Mouse (Mus musculus) splenic B cell, adult 2 months (primary cell): ENCODE results near the gene Cul4b.
A peak's percentile ranks its signal among the peaks of the same experiment; 100 is the strongest.
"Not testable (repeated sequence)": the region's sequence is repeated elsewhere in the genome, so short reads cannot be mapped to it uniquely, and the experiment has no call there.

Experiments used
- DNase-seq: peaks from one replicate; pipeline ENCODE4 v3.0.0-alpha.2; 2011; ENCODE audit warnings: low read depth, low spot score
- H3K27me3 ChIP-seq: 2 replicates; pipeline ENCODE4 v1.6.1; 2012; ENCODE audit warnings: mild to moderate bottlenecking, low read length, moderate library complexity, mixed read lengths; ENCODE audit not compliant: control insufficient read depth, poor library complexity, insufficient read depth, severe bottlenecking
- H3K36me3 ChIP-seq: 2 replicates; pipeline ENCODE4 v1.6.1; 2012; ENCODE audit warnings: mild to moderate bottlenecking, low read length, moderate library complexity, mixed read lengths; ENCODE audit not compliant: control insufficient read depth, poor library complexity, insufficient read depth, severe bottlenecking

Cul4b gene

GRCm38 (mm10) chrX:38504846-38505245 is 71.2 kb downstream of the Cul4b start:
- Histone ChIP-seq H3K27me3 (no peaks in the 10 kb centered on the region), H3K36me3 (no peaks in the 10 kb centered on the region)
- no peak for DNase-seq

GRCm38 (mm10) chrX:38502182-38502581 is 73.8 kb downstream of the Cul4b start:
- peak; percentile 15 for DNase-seq
- H3K27me3 ChIP-seq, H3K36me3 ChIP-seq: not testable (repeated sequence)

DNA sequence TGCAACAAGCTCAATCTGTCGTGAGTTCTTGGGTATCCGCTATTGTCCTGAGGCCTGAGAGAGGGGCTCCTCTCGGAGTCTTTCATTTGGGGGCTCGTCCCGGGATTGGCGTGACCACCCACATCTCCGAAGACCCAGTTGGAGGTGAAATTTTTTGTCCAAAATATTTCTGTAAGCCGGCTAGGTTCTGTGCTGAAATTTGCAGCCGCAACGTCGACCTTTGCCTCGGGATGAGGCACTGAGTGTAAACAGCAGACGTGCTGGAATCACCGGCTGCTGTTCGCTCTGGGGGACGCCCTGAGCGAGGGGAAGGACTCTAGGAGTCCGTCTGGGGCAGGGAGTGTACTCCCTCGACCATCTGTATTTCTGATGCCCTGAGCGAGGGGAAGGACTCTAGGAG is 90.5 kb downstream of the Cul4b start:
- H3K36me3 ChIP-seq, H3K27me3 ChIP-seq, DNase-seq: not testable (repeated sequence)
